Mouse (Mus musculus) retina, adult 2 months (tissue): Measurements from ENCODE around the gene Mapk8ip1.
A peak's percentile ranks its signal among the peaks of the same experiment; 100 is the strongest.

Experiments used
- DNase-seq: peaks from one replicate; pipeline ENCODE4 v3.0.0-alpha.2; 2012; ENCODE audit warnings: low read depth, low spot score

Mapk8ip1 gene

GRCm38 (mm10) chr2:92401091-92401561 is at the start of gene Mapk8ip1:
Gene Mapk8ip1, minus strand, starts transcription at chr2:92401263.
- no peak for DNase-seq

DNA sequence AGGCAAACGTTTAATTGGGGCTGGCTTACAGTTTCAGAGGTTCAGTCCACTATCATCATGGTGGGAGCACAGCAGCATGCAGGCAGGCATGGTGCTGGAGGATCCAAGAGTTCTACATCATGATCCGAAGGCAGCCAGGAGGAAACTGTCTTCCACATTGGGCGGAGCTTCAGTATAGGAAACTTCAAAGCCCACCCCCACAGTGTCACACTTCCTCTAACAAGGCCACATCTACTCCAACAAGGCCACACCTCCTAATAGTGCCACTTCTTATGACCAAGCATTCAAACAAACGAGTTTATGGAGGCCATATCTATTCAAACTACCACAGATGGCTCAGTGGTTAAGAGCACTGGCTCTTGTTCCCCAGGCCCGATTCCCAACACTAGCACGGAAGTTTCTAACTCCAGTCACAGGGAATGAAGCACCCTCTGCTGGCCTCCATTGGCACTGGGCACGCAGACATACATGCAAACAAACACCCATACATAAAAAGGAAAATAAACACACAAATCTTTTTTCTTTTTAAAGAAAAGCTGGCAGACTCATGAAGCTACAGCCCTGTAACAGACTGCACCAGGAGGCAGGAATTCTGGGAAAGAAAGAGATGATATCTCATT is 46.2 kb upstream of the Mapk8ip1 start:
- DNase-seq: no peak

DNA sequence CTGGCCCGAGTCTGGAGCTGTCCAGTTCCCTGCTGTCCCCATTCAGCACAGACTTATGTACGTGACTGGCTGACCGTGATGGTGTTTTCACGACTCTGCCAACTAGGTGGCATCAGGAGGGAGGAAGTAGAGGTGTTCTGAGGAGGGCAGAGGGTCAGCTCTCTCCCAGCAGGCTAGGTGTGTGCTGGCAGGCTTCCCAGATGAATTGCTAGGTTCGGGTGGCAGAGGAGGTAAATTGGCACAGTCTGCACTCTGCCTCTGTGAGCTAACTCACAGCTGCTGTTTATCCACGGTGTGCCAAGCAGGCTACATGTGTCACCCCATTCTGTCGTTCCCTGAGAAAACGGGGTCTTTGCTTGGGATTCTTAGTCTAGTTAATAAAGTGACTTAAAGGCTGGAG is 45.6 kb upstream of the Mapk8ip1 start:
- no peak for DNase-seq

- no peak for DNase-seq
These were observed 44.8 kb upstream of the Mapk8ip1 start for GRCm38 (mm10) chr2:92445890-92446289.

DNA sequence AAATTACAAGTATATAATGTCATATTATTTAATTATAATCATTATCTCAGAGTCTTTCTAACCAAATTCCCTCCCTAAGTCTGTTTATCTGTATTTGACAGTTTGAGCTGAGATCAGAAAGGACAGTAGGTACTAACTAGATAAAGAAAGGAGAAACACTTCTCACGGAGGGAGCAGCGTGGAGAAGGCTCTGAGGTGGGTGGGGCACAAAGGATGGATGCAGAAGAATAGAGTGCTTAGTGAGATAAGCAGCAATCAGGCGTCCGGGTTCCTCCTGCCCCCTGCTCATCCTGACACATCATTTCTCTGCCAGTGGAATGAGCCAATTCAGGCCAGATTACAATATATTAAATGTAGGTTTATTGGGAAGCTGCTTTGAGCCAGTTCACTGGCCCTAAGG is 43.3 kb upstream of the Mapk8ip1 start:
- DNase-seq: no peak

- no peak for DNase-seq
These were observed 42.2 kb upstream of the Mapk8ip1 start for GRCm38 (mm10) chr2:92443313-92443712.

- no peak for DNase-seq
These were observed 41.4 kb upstream of the Mapk8ip1 start for GRCm38 (mm10) chr2:92442419-92443001.

- DNase-seq: no peak
These were observed 39.4 kb upstream of the Mapk8ip1 start for GRCm38 (mm10) chr2:92440432-92440831.

GRCm38 (mm10) chr2:92438567-92438966 is 37.5 kb upstream of the Mapk8ip1 start:
- no peak for DNase-seq

GRCm38 (mm10) chr2:92437875-92438274 is 36.8 kb upstream of the Mapk8ip1 start:
- DNase-seq: no peak

GRCm38 (mm10) chr2:92437366-92437765 is 36.3 kb upstream of the Mapk8ip1 start:
- no peak for DNase-seq

DNA sequence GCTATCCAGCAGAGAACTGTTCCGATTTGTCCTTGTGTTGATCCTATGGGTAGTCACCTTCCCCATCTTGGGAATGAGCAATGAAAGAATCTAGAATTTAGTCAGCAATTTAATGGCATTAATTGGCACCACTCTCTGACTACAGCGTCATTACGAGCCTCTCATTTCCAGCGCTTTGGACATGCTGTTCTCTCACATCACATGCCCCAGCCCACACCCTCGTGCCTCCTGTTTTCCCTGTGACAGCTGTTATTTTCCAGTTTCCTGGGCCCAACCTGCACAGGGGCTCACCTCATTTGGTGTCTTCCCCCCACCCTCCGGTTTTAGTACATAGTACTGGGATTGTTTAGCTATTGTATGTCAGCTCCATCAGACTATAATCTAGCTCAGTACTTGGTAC is 34.0 kb upstream of the Mapk8ip1 start:
- DNase-seq: no peak

GRCm38 (mm10) chr2:92434375-92434745 is 33.3 kb upstream of the Mapk8ip1 start:
- no peak for DNase-seq

DNA sequence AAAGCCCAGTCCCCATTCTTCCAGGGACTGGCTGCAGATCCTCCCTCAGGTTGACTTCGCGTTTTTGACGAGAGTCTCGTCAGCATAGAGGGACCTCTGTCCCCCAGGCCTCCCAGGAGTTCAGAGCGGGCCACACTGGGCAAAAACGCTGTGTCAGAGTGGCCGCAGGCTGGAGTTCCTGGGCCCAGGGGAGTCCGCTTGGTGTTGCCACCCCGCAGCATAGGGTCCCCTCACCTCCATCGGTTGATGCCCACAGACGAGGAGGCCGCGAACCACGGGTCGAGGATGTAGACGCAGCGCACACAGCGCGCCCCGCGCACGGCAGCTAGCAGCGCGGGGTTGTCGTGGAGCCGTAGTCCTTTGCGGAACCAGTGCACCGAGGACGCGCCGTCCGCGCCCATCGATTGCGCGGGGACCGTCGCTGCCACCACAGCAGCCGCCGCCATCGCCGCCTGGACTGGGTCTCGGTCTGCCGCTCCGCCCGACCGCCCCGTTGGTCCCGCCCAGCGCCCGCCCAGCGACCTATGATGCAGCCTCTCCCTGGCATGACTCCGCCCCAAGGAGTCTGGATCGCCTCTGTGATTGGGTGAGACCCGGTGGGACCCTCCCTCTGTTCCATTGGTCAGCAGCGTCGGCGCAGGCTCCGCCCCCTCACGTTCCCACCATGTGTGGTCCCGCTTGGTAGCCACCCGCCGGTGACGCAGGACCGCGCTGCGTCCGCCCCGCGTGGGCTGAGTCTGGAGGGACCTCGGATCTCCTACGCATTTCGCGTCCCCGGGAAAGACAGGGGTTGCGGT is 32.7 kb upstream of the Mapk8ip1 start, which contains the start of gene Cry2:
TSS of gene Cry2 (minus strand) at position 466 of the 797 bp plus-strand sequence.
- DNase-seq: peak; percentile 98

GRCm38 (mm10) chr2:92432299-92433295 is 31.5 kb upstream of the Mapk8ip1 start:
- DNase-seq: no peak

GRCm38 (mm10) chr2:92431611-92432179 is 30.6 kb upstream of the Mapk8ip1 start:
- DNase-seq: no peak

GRCm38 (mm10) chr2:92430723-92431541 is 29.9 kb upstream of the Mapk8ip1 start:
- peak; percentile 67 for DNase-seq

DNA sequence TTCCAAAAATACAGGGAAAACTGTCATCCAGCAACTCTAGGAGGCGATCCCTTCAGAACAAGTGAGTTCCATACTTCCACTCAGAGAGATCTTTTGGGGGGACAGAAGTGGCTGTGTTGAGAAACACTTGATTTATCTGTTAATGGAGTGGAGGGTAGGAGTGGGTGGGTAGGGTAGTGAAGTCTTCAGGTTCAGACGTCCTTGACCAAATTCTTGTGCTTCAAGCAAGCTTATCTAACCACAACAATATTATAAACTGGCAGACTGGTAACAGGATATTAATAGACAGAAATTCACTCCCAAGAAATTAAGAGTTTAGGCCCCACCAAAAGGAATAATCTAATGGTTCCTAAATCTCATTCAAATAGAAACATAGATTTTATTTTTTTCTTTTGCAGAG is 29.0 kb upstream of the Mapk8ip1 start:
- DNase-seq: no peak

- peak; percentile 72 for DNase-seq
These were observed 26.8 kb upstream of the Mapk8ip1 start for GRCm38 (mm10) chr2:92427882-92428281.

DNA sequence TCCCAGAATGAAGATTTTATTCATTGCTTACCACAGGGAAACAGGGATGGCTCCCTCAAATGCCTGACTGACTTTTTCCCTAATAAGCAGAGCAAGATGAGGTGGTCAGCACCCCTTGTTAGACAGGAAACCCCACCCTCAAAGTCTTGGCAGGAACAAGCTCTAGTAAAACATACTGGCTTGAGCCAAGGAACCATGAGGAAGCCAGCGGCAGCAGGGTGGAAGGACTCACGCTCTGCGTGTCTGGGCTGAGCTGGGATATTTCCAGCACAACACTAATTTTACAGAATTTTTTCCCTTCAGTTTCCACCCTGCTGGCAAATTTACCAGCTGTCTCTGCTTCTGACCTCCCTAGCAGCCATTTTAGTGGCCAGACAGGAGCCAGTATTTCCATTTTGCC is 25.4 kb upstream of the Mapk8ip1 start:
- DNase-seq: no peak
